Mouse (Mus musculus): Measurements from ENCODE around the gene Zfp28.

Zfp28 gene

GRCm38 (mm10) chr7:6397996-6398975 is 15.2 kb downstream of the Zfp28 start, which contains the start of gene Smim17:
Gene Smim17 (plus strand): TSS chr7:6398715.
- peak; percentile 39 for DNase-seq (ENCODE audit: low read depth, low spot score)

DNA sequence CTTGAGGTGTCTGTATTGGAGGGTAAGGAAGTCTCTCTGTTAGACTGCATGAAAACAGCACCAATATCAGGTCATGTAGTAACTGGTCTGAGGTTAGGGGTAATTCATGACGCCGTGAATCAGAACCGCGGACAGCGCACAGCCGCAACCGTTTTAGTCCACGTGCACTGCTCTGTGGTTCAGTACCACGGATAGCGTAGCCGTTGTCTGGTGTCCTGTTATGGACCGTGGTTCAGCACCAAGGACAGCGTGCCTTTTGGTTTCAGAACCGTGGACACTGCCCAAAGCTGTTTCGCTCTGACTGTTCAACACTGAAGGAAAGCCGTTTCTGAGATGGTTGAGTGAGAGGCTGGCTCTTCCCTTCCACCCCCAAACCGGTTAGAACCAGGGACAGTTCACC is 26.9 kb downstream of the Zfp28 start, which contains the start of gene Gm20715:
Gene Gm20715 (plus strand): TSS at position 235 of the 400 bp plus-strand sequence.
- peak; percentile 99 for DNase-seq (ENCODE audit: low read depth, low spot score)

DNA sequence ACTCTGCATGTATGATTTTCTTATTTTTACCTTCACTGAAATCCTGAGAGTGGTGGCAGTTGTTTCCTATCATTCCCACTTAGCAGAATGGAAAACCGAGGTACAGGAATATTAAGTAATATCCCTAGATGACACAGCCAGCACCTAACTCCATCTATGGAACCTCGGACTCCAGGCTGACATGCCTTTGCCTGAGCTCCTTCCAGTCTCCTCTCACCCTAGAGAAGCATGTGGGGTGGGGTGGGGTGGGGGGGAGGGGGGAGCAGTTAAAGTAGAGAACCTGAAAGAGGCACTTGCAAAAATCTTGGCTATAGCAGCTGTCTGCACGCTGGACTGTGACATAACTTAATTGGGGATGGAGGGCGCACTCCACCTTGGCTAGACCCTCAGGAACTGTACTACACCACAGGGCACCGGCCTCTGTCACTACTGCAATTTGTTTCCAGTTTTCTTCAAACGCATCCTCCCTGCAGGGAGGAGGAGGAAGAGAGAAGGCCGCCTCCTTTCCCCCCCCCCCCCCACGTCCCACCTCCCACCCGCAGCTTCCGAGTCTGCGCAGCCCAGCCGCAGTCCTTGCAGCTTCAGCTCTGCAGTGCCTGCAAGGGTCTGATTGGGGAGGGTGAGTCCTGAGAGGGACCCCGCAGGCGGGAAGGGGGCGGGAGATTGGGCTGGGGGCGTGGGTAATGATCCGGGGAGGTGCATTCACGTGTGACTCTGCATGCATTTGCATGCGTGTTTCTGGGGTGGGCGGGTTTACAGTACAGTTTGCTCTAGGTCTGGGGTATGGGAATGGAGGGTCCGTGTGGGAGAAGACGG is 31.7 kb downstream of the Zfp28 start:
- DNase-seq (ENCODE audit: low read depth, low spot score) = no peak

DNA sequence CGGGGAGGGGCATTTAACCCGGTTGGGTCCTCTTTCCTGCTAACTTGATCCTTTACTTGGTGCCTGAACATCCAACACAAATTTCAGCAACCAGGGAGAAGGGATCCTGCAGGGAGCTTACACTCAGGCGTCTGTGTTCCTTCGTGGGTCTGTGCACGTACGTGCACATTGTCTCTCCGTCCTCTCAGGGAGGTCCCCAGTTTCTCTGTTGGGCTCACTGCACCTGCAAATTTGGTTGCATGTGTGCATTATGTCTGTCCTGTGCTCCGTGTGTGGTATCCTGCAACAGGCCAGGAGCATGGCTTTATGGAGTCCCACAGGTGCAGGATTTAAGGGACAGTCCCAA is 32.3 kb downstream of the Zfp28 start:
- DNase-seq (ENCODE audit: low read depth, low spot score) = no peak

- DNase-seq (ENCODE audit: low read depth, low spot score) = no peak
These were observed 36.8 kb downstream of the Zfp28 start for GRCm38 (mm10) chr7:6419894-6420293.

- no peak for DNase-seq (ENCODE audit: low read depth, low spot score)
These were observed 46.3 kb downstream of the Zfp28 start for GRCm38 (mm10) chr7:6429381-6429780.

DNA sequence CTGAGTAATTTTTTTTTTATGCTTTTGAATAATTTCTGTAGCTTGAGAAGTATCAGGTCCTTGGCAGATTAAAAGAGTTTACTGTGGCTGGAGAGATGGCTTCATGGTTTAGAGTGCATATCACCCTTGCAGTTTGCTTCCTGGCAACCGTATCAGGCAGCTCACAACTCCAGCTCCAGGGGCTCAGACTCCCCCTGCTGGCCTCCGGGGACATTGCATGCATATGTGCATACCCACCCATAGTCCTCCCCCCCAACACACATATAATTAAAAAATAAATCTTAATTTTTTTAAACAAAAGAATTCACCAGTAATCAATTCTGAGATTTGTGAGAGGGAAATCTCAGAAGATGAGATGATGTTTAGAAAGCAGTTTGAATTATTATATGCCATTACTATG is 47.2 kb downstream of the Zfp28 start:
- DNase-seq (ENCODE audit: low read depth, low spot score) = no peak

DNA sequence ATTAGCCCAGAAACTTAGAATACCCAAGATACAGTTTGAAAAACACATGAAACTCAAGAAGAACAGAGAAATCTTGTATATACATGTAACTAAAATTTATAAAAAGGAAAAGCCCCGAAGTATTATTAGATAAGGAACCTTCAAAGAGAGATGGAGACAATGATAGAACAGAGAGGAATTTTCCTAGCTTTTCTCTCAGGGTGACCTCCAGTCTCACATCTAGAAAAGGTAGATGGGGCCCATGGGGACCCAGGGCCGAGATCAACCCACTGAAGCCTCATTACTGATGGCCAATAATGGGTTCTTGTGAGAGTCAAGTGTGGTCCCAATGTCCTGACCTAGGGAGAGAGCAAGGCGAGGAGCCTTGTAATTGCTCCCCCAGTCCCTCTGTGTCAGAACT is 55.3 kb downstream of the Zfp28 start, which contains the start of gene Olfr1344:
Gene Olfr1344 (plus strand): TSS at position 301 of the 400 bp plus-strand sequence.
- DNase-seq (ENCODE audit: low read depth, low spot score) = no peak

DNA sequence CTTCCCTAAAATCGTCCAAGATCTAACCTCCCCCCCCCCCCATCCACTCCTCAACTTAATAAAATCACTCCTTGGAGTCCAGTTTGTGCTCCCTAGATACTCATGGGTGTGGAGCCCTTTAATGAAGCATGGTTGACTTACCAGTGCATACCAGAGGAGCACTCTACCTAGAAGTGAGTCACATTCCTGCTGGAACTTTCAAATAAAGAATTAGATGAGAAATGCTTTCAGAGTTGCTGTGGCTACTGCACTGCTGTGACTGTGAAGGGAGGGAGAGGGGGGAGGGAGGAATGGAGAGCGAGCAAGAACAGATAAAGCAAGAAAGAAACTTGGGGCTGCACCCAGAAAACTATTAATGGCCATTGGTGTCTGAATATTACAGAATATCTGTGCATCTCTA is 58.1 kb downstream of the Zfp28 start:
- no peak for DNase-seq (ENCODE audit: low read depth, low spot score)
